Mouse (Mus musculus) ES-Bruce4 (cell line): ENCODE measurements at regions not wholly inside any gene's neighbourhood (a gene's known extent, or its start where the extent isn't known, plus 50 kb on each side); places are given as distances from the start of the nearest gene placed in this dataset.

Experiments
- H3K27ac ChIP-seq: 2 replicates; pipeline ENCODE4 v1.5.1; 2012; ENCODE audit warnings: low read length, inconsistent platforms; ENCODE audit not compliant: insufficient read depth
- H3K27me3 ChIP-seq: 2 replicates; pipeline ENCODE4 v1.6.1; 2012; ENCODE audit warnings: mild to moderate bottlenecking, low read length, inconsistent platforms; ENCODE audit not compliant: control insufficient read depth, poor library complexity, insufficient read depth, severe bottlenecking
- H3K36me3 ChIP-seq: 2 replicates; pipeline ENCODE4 v1.6.1; 2012; ENCODE audit warnings: inconsistent platforms, mild to moderate bottlenecking, low read length, moderate library complexity; ENCODE audit not compliant: control insufficient read depth, poor library complexity, insufficient read depth, severe bottlenecking
- H3K4me1 ChIP-seq: one replicate; pipeline ENCODE4 v1.8.1; 2011; ENCODE audit warnings: low read length; ENCODE audit not compliant: control insufficient read depth, insufficient read depth
- H3K4me3 ChIP-seq: 2 replicates; pipeline ENCODE4 v1.5.1; 2011; ENCODE audit warnings: low read depth, mild to moderate bottlenecking, low read length
- H3K9ac ChIP-seq: 2 replicates; pipeline ENCODE4 v1.6.1; 2012; ENCODE audit warnings: low read depth, mild to moderate bottlenecking, inconsistent platforms; ENCODE audit not compliant: poor library complexity, severe bottlenecking
- H3K9me3 ChIP-seq: replicated peaks from 2 replicates; pipeline ENCODE4 v1.6.1; 2012; ENCODE audit warnings: mild to moderate bottlenecking, low read length, inconsistent platforms; ENCODE audit not compliant: control insufficient read depth, poor library complexity, insufficient read depth, severe bottlenecking
- CTCF ChIP-seq: IDR thresholded peaks from one replicate; pipeline ENCODE4 v1.8.1; 2011; ENCODE audit warnings: low read depth, low read length
- EP300 ChIP-seq: IDR thresholded peaks from 2 replicates; pipeline ENCODE4 v1.6.1; 2011; ENCODE audit warnings: low read depth, low read length; ENCODE audit not compliant: insufficient read depth
- POLR2A ChIP-seq: IDR thresholded peaks from one replicate; pipeline ENCODE4 v1.8.1; 2011; ENCODE audit warnings: low read length; ENCODE audit not compliant: insufficient read depth

- TF ChIP-seq POLR2A: no peak
- no peak for TF ChIP-seq EP300
- TF ChIP-seq CTCF: no peak
- Histone ChIP-seq H3K36me3 (no peaks in the 10 kb centered on the region), H3K4me1 (no peaks in the 10 kb centered on the region), H3K27me3 (no peaks in the 10 kb centered on the region), H3K4me3 (no peak overlapping the region), H3K9me3 (peaks cover 4% of the 10 kb centered on the region; the same call in 1 of the 2 replicates), H3K27ac (no peak overlapping the region), H3K9ac (no peak overlapping the region)
These were observed 50.2 kb upstream of the Slc35b4 start for GRCm38 (mm10) chr6:34227131-34227530.
